Mouse (Mus musculus) kidney, adult 2 months (tissue): ENCODE data around the gene Trim71.

Source experiments
- CTCF ChIP-seq: fragments of 200-500 bp; conservative IDR thresholded peaks from 2 replicates; pipeline ENCODE4 v1.5.1; 2011; ENCODE audit warnings: low read depth, mild to moderate bottlenecking, control low read depth, low read length, moderate library complexity, mixed read lengths; ENCODE audit not compliant: insufficient read depth, insufficient read length
- POLR2A ChIP-seq: fragments of 200-500 bp; IDR thresholded peaks from one replicate; pipeline ENCODE4 v1.6.1; 2011; ENCODE audit warnings: low read depth, low read length, control low read depth

DNA sequence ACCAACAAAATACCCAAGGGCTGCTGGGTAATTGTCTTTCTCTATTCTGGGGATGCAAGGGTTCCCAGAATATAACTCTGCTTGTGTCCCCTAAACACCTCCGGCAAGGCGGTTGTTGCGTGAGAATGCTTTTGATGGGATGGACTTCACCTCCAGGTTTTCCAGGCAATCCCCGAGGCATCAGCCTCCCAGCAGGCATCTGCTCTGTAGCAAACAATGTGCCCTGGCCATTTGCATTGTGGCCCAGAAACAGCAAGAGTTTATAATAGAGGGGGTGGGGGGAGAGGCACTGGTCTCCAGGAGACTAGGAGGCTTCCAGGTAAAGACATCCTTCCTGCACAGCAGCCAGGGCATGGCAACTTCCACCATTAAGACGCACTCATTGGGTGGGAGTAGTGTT is 15.1 kb downstream of the Trim71 start:
- TF ChIP-seq POLR2A (no peak), CTCF (no peak)
